Mouse (Mus musculus): ENCODE results near the gene Sebox.

Gene Sebox

DNA sequence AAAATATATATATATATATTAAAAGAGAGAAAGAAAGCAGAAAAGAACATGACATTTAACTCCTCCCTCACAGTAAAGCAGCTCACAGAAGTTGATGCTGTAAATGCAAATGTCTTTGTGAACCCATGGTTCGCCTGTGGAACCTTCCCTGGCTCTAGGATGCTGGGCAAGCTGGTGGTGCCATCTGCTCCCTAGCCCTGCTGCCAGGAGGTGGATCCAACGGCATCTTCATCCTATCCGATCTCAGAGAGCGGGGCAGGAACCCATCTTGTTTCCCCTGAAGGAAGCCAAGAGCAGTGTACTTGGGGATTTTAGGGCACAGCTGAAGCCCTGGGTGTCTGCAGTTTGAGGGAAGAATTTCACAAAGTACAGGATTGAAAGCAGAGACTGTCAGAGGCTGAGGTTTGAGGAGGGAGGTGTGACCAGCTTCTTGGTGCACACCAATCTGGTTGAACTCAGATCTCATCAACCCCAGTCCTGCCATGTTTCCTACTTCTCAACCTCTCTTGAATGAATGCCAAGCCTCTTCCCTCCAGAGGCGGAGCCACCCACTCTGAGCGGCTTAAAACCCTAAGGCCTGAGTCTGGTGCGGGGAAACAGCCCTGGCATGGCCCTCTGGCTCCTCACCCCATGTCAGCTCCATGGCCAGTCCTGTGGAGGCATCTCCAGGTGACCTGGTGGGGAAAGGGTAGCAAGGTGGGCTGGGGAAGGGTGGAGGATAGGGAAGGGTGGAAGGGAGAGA, at the start of gene Sebox:
Sebox (plus strand) TSS at position 539 of the 742 bp plus-strand sequence.
- no peak for DNase-seq

- peak; percentile 70 for DNase-seq
Observed at GRCm38 (mm10) chr11:78453675-78454074, 49.6 kb upstream of the Sebox start.

DNA sequence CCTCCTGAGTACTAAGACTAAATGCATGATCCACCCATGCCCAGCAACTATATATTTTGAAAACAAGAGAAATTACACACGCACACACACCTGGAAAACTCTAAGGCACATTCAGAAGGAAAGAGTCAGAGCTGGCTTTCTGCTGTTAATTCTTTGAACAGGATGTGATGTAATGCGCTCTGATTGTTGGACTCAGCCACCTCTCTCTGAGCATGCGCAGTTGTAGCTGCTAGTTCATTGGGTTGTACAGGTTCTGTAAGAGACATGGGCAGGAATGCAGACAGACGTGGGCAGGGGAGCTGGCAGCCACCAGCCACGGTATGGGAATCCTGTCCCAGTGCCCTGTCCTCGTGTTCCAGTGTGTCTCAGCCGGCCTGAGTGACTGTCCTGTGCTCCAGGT, 49.0 kb upstream of the Sebox start:
- no peak for DNase-seq

- no peak for DNase-seq
Observed at GRCm38 (mm10) chr11:78455308-78455707, 47.9 kb upstream of the Sebox start.

GRCm38 (mm10) chr11:78458740-78459139, 44.5 kb upstream of the Sebox start:
- no peak for DNase-seq

DNA sequence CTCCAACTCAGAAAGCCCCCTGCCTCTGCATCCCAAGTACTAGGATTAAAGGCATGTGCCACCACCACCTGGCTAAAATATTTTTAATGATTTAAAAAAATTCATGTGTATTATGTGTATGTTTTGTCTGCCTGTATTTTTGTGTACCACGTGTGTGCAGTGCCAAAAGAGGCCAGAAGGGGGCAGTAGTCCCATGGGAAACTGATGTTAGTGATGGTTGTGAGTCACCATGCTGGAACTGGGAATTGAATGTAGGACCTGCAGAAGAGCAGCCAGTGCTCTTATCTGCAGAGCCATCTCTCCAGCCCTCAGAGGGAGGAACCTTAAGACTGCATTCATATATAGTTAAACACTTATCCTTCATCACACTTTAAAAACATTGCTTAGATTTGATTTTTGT, 41.4 kb upstream of the Sebox start:
- no peak for DNase-seq

- DNase-seq: no peak
Observed at GRCm38 (mm10) chr11:78462669-78463068, 40.6 kb upstream of the Sebox start.

- DNase-seq: no peak
Observed at GRCm38 (mm10) chr11:78463286-78464036, 39.8 kb upstream of the Sebox start.

- DNase-seq: no peak
Observed at GRCm38 (mm10) chr11:78465116-78465515, 38.1 kb upstream of the Sebox start.

GRCm38 (mm10) chr11:78465568-78466180, 37.6 kb upstream of the Sebox start, which contains the start of gene Slc46a1:
TSS of gene Slc46a1 (plus strand) at chr11:78465697.
- DNase-seq: peak; percentile 82

DNA sequence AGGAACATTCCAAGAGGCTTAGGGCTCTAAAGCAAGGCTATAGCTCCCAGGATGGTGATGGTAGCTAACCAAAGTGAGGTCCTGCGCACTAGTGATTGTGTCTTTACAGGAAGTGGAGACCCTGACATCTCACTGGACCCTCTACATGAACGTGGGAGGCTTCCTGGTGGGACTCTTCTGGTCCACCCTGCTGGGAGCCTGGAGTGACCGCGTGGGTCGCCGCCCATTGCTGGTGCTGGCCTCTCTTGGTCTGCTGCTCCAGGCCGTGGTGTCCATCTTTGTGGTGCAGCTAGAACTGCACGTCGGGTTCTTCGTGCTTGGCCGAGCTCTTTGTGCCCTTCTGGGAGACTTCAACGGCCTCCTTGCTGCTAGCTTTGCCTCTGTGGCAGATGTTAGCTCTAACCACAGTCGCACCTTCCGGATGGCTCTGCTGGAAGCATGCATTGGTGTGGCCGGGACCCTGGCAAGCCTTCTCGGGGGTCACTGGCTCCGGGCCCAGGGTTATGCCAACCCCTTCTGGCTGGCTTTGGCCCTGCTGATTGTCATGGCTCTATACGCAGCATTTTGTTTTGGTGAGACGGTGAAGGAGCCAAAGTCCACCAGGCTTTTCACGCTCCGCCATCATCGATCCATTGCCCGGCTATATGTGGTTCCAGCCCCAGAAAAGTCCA, 36.9 kb upstream of the Sebox start:
- no peak for DNase-seq

DNA sequence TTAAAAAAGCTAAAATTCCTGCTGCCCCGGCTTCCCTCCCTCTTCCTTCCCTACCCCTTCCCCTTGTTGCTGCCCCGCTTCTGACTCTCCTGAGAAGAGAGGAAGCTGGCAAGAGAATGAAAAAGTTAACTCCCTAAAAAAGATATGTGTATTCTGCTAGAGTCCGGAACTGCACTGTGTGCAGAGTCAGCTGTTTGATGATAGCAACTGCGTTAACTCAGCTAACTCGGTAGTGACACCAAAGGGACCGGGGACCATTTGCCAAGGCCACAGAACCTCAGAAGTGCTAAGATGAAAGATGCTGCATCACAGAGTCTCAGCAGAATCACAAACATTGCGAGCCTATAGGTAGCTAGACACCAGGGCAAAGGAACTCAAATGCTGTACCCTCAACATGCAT, 35.7 kb upstream of the Sebox start:
- DNase-seq: no peak

DNA sequence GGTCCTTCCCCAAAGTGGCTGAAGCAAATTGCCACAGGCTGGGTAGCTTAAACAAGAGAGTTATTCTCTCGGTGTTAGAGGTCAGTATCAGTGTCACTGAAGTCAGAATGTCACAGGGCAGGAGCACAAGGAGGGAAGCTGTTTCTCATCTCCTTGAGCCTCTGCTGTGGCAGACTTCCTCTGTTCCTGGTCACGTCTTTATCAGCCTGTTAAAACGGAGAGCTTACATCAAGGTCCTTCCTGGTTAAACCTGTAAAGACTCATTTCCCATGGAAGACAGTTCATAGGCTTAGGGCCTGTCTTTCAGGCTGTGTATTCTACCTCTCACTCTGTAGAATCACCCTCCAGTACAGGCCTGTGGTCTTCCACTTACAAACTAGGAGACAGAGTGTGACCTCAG, 35.3 kb upstream of the Sebox start:
- no peak for DNase-seq

GRCm38 (mm10) chr11:78471326-78472103, 31.7 kb upstream of the Sebox start:
- no peak for DNase-seq

GRCm38 (mm10) chr11:78475289-78475688, 28.0 kb upstream of the Sebox start:
- DNase-seq: no peak

- no peak for DNase-seq
Observed at GRCm38 (mm10) chr11:78483639-78484038, 19.6 kb upstream of the Sebox start.

DNA sequence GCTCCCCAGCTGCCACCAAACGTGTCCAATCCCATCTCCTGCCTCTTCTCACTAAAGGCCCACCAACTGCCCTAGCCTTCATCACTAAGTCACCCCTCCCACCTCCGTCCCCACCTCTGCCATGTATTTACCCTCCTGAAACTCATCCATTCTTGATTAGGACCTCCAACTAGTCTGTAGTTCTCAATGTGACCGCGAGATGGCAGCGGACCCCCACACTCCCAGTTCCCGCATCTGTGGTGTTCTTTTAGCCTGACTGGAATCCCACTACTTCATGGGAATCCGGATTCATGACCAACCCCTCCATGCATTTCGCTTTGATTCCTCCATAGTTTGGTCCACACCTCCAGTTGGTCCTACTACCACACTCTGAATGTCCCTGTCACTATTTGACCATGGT, 15.1 kb upstream of the Sebox start:
- DNase-seq: peak; percentile 73

DNA sequence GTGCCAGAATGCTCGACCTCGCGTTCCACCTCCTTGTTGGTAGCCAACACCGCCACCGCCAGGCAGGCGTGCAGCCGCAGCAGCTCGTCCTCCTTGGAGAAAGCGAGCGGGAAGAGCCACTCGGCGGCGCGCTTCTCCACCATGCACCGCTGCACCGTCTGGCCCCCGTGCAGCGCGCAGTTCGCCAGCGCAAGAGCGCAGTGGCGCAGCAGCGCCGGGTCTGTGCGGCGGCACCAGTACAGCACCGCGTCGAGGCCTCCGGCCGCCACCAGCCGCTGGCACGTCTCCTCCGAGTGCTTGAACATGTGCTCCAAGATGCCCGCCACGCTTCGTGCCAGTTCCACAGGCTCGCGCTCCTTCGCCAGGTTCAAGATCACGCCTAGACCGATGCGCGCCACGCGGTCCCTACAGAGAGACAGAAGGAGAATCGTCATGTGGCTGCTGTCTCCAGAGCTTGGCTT, 12.4 kb upstream of the Sebox start:
- peak; percentile 61 for DNase-seq

DNA sequence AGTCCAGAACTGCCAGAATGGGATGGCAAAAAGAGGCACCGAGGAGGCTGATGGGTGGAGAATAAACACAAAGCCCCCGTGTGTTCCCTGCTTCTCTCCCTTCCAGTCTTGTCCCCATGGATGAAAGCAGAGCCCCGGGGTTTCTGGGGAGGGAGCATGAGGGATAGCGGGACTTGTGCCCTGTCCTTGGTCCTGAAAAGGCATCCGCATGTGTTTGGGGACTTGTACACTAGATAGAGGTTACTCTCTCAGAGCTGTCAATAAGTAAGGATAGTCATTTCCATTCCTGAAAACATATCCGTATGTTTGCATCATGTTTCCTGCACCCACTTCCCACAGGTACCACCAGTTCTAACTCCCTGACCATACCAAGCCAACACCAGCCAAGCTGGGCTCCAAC, 7.3 kb upstream of the Sebox start:
- DNase-seq: no peak

- peak; percentile 52 for DNase-seq
Observed at GRCm38 (mm10) chr11:78497071-78497541, 6.1 kb upstream of the Sebox start.

DNA sequence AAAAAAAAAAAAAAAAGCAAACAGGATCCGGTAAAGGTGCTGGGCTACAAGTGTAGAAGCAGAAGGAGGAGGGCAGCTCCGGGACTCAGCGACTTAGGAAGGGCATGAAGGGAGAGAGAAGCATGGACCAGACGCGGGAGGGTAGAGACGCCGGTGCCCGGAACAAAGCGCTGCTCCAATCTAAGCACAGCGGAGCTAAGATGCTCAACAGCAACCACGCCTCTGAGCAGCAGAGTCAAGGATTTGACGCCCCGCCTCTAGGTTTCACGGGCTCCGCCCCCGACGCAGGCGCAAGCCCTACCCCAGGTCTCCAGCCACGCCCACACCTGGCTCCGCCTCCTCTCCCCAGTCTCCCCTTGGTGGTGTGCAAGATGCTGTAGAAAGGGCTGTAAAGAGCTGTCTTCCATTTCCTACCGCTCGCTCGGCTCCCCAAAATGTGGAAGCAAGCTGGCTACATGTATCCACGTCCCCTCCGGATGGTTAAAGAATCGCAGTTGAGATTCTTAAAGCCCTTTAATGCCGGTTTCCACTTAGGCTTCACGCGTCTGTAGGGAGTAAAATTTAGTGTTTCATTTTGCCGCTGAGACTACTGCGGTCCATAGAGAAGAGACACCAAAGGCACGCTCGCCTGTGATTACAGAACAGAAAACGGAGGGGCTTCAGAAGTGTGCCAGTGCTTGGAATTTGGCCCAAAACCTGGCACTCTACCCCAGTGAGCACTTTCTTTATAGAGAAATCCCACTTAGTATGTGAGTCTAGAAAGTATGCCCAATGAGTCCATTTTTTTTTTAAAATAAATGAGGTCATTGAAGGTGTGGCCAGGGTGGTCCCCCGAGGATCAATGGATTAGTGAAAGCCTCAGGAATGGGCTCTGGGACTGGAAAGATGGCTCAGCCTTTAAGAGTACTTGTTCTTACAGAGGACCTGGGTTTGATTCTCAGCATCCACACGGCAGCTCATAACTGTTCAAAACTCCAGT, 5.4 kb upstream of the Sebox start, which contains the start of gene Sarm1:
Sarm1 (minus strand) TSS at position 211 of the 979 bp plus-strand sequence.
- peak; percentile 93 for DNase-seq

Measured in right cerebral cortex, postnatal 14 days (tissue).